Mouse (Mus musculus): ENCODE data around the gene Cnep1r1.

- TF ChIP-seq CTCF (IDR thresholded peaks at IDR 0.05; ENCODE audit: extremely low read depth, insufficient read depth, low read length) (no peak), POLR2A (IDR thresholded peaks at IDR 0.05; ENCODE audit: extremely low read depth, insufficient read depth, low read length) (no peak)
These were observed 64.6 kb downstream of the Cnep1r1 start for GRCm38 (mm10) chr8:88183121-88183520.
